Mouse (Mus musculus) midbrain, embryonic 14.5 days (tissue): ENCODE results near the gene Asb4. TPM values are rescaled to one million over a fixed set of nuclear protein-coding genes. Genes with fewer than 3 reads are reported as not detected.

ENCODE experiments used
- ATAC-seq: fragments of 200-750 bp; cut with Nextera tagmentation; 2 replicates; pipeline ENCODE4 v1.8.0; 2017; ENCODE audit warnings: moderate number of reproducible peaks, moderate library complexity; ENCODE audit not compliant: low FRiP score, low TSS enrichment
- DNase-seq: peaks from one replicate; pipeline ENCODE4 v3.0.0-alpha.2; 2015
- H3K27ac ChIP-seq: fragments of 300-500 bp; sonication (generic); replicated peaks from 2 replicates; pipeline ENCODE4 v1.5.1; 2014; ENCODE audit warnings: mild to moderate bottlenecking, low read depth, low read length, moderate library complexity
- H3K27me3 ChIP-seq: fragments of 300-500 bp; sonication (generic); 2 replicates; pipeline ENCODE4 v1.6.1; 2014; ENCODE audit warnings: low read length, control low read depth, mixed read lengths; ENCODE audit not compliant: control insufficient read depth, insufficient read depth
- H3K36me3 ChIP-seq: fragments of 300-500 bp; sonication (generic); 2 replicates; pipeline ENCODE4 v1.6.1; 2014; ENCODE audit warnings: low read length, control low read depth; ENCODE audit not compliant: control insufficient read depth, insufficient read depth
- H3K4me1 ChIP-seq: fragments of 300-500 bp; sonication (generic); 2 replicates; pipeline ENCODE4 v1.6.1; 2014; ENCODE audit warnings: mild to moderate bottlenecking, antibody characterized with exemption, low read length, control low read depth; ENCODE audit not compliant: control insufficient read depth, insufficient read depth
- H3K4me2 ChIP-seq: fragments of 300-500 bp; sonication (generic); 2 replicates; pipeline ENCODE4 v1.6.1; 2014; ENCODE audit warnings: mild to moderate bottlenecking, low read length, moderate library complexity
- H3K4me3 ChIP-seq: fragments of 300-500 bp; sonication (generic); replicated peaks from 2 replicates; pipeline ENCODE4 v1.5.1; 2014; ENCODE audit warnings: low read depth, low read length
- H3K9ac ChIP-seq: fragments of 300-500 bp; sonication (generic); replicated peaks from 2 replicates; pipeline ENCODE4 v1.6.1; 2014; ENCODE audit warnings: mild to moderate bottlenecking, low read length, moderate library complexity
- H3K9me3 ChIP-seq: fragments of 300-500 bp; sonication (generic); 2 replicates; pipeline ENCODE4 v1.6.1; 2016; ENCODE audit warnings: low read length, control low read depth, mixed read lengths; ENCODE audit not compliant: control insufficient read depth
- WGBS: fragments of 180-500 bp; shearing (Covaris S2); extraction: QIAGEN DNeasy Blood & Tissue Kit; methylation state at CpG from one replicate; pipeline ENCODE4 v1.1.7; 2014; 5-methylcytosine and 5-hydroxymethylcytosine counted together
- polyA plus RNA-seq: library from polyadenylated mRNA; unstranded; fragments of >200 nt; fragmentation: Nextera tagmentation; extraction: Ambion mirVana; gene quantifications from 2 replicates; pipeline ENCODE4 v1.2.1, GENCODE M21; 2014

The Asb4 gene
- polyA plus RNA-seq, 1 experiment from 2014 or later: 13.6 TPM

DNA sequence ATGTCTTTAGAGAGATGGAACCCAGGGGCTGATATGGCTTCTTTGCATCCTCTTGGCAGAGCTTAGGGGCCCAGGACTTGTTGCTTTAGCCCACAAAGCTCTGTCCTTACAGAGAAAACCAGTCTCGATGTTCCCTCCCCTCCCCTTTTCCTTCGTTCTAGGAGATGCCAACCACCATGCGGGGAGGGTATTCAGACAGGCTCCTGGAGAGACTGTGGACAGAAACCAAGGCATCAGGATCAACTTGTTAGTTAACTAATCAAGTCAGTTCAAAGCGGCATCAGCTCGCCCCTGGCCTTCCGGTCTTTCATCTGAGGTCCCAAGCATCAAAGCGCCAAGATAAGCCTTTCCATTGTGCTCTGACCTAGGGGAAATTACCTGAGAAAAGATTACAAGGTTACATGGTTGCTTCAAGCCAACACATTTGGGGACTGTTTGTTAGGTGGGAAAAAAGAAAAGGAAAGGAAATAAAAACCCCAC is 2.0 kb downstream of the Asb4 start:
- H3K27ac ChIP-seq: no peak overlapping the region
- H3K27me3 ChIP-seq: no peaks in the 10 kb centered on the region
- DNase-seq (no peak), ATAC-seq (no peak)
- H3K4me2 ChIP-seq: no peak overlapping the region
- H3K4me1 ChIP-seq: peaks cover 34% of the 10 kb centered on the region
- no peak overlapping the region for H3K9ac ChIP-seq
- 26% methylated on average over 7 of the region's 7 CpGs for WGBS
- no peak overlapping the region for H3K4me3 ChIP-seq
- no peaks in the 10 kb centered on the region for H3K36me3 ChIP-seq
- H3K9me3 ChIP-seq: no peaks in the 10 kb centered on the region

DNA sequence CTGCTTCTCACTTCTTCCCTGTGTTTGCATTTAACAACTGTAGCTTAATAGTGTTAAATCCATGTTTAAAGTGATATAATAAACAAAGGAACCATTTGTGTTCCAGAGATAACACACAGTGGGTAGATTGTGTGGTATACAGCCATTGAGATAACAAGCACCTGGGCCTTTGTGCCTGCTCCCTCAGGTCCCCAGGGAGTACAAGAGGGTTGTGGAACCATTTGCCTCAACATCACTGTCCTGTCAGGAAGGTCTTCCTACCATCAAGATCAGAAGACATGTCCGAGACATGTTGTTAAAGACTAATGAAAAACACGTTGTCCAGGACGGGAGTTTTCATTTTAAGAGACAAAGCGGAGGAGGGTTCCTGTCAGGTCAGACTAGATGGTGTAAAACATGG is 3.3 kb downstream of the Asb4 start:
- H3K4me2 ChIP-seq: no peak overlapping the region
- H3K9ac ChIP-seq: no peak overlapping the region
- H3K27ac ChIP-seq: no peak overlapping the region
- H3K36me3 ChIP-seq: no peaks in the 10 kb centered on the region
- no peaks in the 10 kb centered on the region for H3K27me3 ChIP-seq
- peaks cover 21% of the 10 kb centered on the region for H3K4me1 ChIP-seq
- 89% methylated on average over 4 of the region's 4 CpGs for WGBS
- ATAC-seq (no peak), DNase-seq (no peak)
- H3K9me3 ChIP-seq: no peaks in the 10 kb centered on the region
- no peak overlapping the region for H3K4me3 ChIP-seq

DNA sequence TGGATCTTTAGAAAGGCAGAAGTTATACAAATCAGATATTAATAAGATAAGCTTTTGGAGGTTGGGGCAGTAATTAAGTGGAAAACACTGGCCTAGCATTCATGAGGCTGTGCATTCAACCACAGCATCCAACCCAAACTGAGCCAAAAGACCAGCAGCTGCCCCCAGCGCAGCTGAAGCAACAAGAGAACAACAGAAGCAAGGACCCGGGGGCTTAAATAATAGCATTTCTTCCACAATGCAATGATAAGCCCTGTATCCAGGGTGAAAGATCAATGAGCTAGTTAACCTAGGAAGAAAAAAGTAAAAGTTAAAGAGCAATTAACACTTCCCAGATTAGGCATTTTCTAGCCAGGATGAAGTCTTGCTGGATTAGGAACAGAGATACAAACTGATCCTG is 4.2 kb downstream of the Asb4 start:
- no peak overlapping the region for H3K27ac ChIP-seq
- no peaks in the 10 kb centered on the region for H3K27me3 ChIP-seq
- no peaks in the 10 kb centered on the region for H3K36me3 ChIP-seq
- H3K4me1 ChIP-seq: peaks cover 13% of the 10 kb centered on the region
- H3K4me3 ChIP-seq: no peak overlapping the region
- H3K9ac ChIP-seq: no peak overlapping the region
- no peaks in the 10 kb centered on the region for H3K9me3 ChIP-seq
- H3K4me2 ChIP-seq: no peak overlapping the region
- WGBS: 8% methylated on average over 2 of the region's 2 CpGs
- DNase-seq: no peak
- no peak for ATAC-seq

DNA sequence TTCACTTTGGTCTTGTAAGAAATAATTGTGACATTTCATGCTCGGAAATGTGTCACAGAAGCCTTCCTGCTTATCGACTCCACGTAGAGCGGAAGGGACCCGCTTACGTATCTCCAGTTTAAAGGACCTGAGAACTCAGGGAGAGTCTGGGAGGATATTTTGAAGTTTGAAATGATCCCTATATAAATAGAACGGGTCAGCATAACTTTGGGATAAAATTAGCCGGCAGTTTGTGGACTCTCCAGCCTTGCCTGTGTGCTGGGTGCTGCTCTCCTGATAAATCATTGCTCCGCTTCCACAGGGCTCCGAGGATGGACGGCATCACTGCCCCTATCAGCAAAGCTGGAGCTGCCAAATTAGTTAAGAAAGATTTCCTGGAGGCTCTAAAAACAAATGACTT is 7.1 kb downstream of the Asb4 start:
- peaks cover 8% of the 10 kb centered on the region; the same call in 1 of the 2 replicates for H3K27me3 ChIP-seq
- H3K9me3 ChIP-seq: no peaks in the 10 kb centered on the region
- ATAC-seq: no peak; the same call in 1 of the 2 replicates
- peak; percentile 52 for DNase-seq
- H3K4me3 ChIP-seq: peak overlapping the region; percentile 15
- H3K27ac ChIP-seq: no peak overlapping the region
- H3K9ac ChIP-seq: no peak overlapping the region; the same call in none of the 2 replicates
- no peaks in the 10 kb centered on the region for H3K4me1 ChIP-seq
- H3K36me3 ChIP-seq: no peaks in the 10 kb centered on the region
- H3K4me2 ChIP-seq: peak overlapping the region; percentile 38
- 15% methylated on average over 11 of the region's 11 CpGs for WGBS

DNA sequence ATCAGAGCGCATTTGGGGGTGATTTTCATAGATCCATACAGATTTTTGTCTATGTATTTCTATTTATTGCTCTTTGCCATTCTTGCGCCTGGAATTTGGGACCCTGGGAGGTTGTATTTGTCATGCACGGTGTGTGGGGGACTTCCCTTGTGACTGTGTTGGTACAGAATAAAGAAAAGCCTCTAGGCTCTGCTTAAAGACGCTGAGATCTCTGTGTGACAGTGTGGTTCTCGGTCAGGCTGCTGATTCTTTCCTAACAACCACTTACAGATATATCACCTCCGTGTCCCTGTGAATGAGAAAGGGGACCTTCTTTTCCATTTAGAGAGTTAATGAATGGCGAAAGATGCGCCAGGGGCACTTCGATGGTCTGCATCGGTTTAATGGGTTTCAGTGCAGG is 7.8 kb downstream of the Asb4 start:
- Histone ChIP-seq H3K27me3 (peaks cover 8% of the 10 kb centered on the region; the same call in 1 of the 2 replicates), H3K4me3 (peak overlapping the region; percentile 10; the same call in 1 of the 2 replicates), H3K4me2 (peak overlapping the region; percentile 38), H3K9me3 (no peaks in the 10 kb centered on the region), H3K4me1 (no peaks in the 10 kb centered on the region), H3K9ac (no peak overlapping the region; the same call in 1 of the 2 replicates), H3K36me3 (no peaks in the 10 kb centered on the region), H3K27ac (no peak overlapping the region)
- no peak for DNase-seq
- ATAC-seq: no peak
- 11% methylated on average over 10 of the region's 10 CpGs for WGBS

DNA sequence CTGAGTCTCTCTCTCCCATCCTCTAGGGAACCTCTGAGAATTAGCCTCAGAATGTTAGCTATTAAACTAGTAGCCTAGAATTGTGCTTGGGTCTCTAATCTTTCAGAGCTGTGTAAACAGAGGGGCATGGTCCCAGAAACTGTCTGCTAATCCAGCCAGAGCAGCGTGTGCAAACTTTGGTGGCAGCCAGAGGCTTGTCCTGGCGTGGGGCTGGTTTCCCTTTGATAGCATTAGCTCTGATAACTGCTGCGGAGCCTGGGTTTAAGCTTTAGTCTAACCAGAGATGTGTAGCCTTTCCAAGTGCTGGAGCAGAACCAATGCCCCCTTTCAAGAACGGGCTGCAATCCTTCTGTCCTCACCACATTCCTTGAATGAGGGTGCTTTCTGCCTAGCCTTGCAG is 11.8 kb downstream of the Asb4 start:
- 16% methylated on average over 4 of the region's 4 CpGs for WGBS
- no peak overlapping the region for H3K9ac ChIP-seq
- no peaks in the 10 kb centered on the region for H3K9me3 ChIP-seq
- no peak overlapping the region for H3K4me2 ChIP-seq
- H3K27me3 ChIP-seq: peaks cover 8% of the 10 kb centered on the region; the same call in 1 of the 2 replicates
- H3K4me1 ChIP-seq: no peaks in the 10 kb centered on the region
- no peak overlapping the region for H3K4me3 ChIP-seq
- ATAC-seq (no peak), DNase-seq (no peak)
- no peak overlapping the region for H3K27ac ChIP-seq
- H3K36me3 ChIP-seq: no peaks in the 10 kb centered on the region

DNA sequence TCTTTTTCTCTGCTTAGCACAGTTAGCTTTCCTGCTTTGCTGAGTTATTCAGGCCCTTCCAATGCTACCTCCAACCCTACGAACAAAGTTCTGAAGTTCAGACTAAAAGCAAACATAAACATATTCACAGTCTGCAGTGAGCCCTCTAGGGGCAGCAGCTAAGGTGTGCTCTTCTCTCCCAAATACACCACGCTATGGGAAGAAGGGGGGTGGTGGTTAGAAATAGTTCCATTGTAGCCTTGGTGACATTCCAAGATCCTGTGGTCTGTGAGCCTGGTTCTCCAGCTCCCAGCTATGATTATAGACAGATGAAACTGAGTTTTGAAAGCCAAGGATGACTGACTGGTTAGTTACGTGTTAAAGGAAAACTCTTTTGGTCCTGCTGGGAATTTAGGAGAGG is 13.6 kb downstream of the Asb4 start:
- ATAC-seq (no peak), DNase-seq (no peak)
- no peaks in the 10 kb centered on the region for H3K4me1 ChIP-seq
- H3K36me3 ChIP-seq: no peaks in the 10 kb centered on the region
- no peak overlapping the region for H3K4me3 ChIP-seq
- H3K9ac ChIP-seq: no peak overlapping the region
- H3K27ac ChIP-seq: no peak overlapping the region
- no peaks in the 10 kb centered on the region for H3K9me3 ChIP-seq
- H3K27me3 ChIP-seq: peaks cover 8% of the 10 kb centered on the region; the same call in 1 of the 2 replicates
- 68% methylated on average over 3 of the region's 3 CpGs for WGBS
- H3K4me2 ChIP-seq: no peak overlapping the region

DNA sequence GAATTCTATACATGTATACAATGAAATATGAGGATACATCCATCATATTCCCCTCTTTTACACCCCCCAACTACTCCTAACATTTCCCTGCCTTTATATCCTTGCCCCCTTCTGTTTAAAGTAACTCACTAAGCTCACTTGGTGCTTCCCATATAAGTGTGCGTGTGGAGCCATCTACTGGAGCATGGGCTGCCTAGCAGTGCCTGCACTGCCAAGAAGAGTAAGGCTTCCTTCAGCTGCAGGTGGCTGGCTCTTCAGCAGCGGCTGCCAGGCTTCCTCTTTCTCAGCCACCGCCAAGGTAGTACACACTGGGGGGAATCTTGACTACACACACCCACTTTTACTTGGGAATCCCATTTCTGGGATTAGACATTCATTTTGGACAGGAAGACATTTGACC is 18.2 kb downstream of the Asb4 start:
- Histone ChIP-seq H3K27me3 (no peaks in the 10 kb centered on the region), H3K4me2 (no peak overlapping the region), H3K9me3 (no peaks in the 10 kb centered on the region), H3K4me3 (no peak overlapping the region), H3K27ac (no peak overlapping the region), H3K4me1 (peaks cover 13% of the 10 kb centered on the region; the same call in 1 of the 2 replicates), H3K36me3 (no peaks in the 10 kb centered on the region), H3K9ac (no peak overlapping the region)
- WGBS: under 1% methylated on average over 3 of the region's 3 CpGs
- ATAC-seq (peak; percentile 86), DNase-seq (peak; percentile 92)

DNA sequence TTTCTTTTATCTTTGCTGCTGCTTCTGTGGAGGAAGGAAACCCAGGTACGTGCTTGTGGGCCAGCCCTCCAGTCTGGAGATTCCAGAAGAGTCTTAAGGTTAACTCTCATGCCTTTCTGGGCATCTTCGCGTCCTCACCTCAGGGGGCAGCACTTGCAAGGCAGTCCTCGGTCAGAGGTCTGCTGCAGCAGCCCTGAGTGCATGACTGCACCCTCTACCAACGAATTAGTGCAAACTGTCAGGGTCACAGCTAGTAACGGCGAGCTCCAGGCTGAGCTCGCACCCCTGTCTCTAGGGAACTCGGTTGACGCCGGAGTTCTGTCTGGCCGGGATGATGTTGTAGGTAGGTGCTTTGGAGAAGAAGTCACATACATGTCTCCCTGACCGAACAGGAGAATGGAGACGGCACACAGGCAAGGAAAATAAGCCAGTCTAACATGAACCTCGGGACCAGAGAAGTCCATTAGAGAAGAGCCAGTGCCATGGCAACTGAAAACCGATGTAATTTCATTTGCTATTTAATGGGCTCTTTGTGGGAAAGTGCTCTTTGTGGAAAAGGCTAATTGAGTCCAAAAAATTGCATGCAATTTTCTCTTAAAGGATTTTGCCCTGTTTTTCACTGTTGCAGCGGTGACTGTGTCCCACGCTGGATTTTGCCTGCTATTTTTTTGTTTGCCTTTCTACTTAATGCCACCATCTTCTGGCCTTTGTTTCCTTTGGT is 20.1 kb downstream of the Asb4 start:
- ATAC-seq: peak; percentile 62
- 6% methylated on average over 18 of the region's 18 CpGs for WGBS
- Histone ChIP-seq H3K27me3 (no peaks in the 10 kb centered on the region), H3K4me2 (peak overlapping the region; percentile 51), H3K27ac (peak overlapping the region; percentile 43; the same call in 1 of the 2 replicates), H3K36me3 (no peaks in the 10 kb centered on the region), H3K9me3 (no peaks in the 10 kb centered on the region), H3K9ac (no peak overlapping the region; the same call in 1 of the 2 replicates), H3K4me3 (peak overlapping the region; percentile 18), H3K4me1 (peaks cover 20% of the 10 kb centered on the region; the same call in 1 of the 2 replicates)
- peak; percentile 74 for DNase-seq
